Mouse (Mus musculus): ENCODE results near the gene Kcnma1.

The Kcnma1 gene

GRCm38 (mm10) chr14:23533346-23533745 is 480.9 kb downstream of the Kcnma1 start:
- no peak for DNase-seq (ENCODE audit: extremely low spot score, low spot score)

- no peak for DNase-seq (ENCODE audit: extremely low spot score, low spot score)
These were observed 482.4 kb downstream of the Kcnma1 start for GRCm38 (mm10) chr14:23531735-23532525.

GRCm38 (mm10) chr14:23529720-23530119 is 484.6 kb downstream of the Kcnma1 start:
- peak; percentile 52 for DNase-seq (ENCODE audit: extremely low spot score, low spot score)

- DNase-seq (ENCODE audit: extremely low spot score, low spot score) = no peak
These were observed 485.1 kb downstream of the Kcnma1 start for GRCm38 (mm10) chr14:23529229-23529628.

GRCm38 (mm10) chr14:23525910-23526309 is 488.4 kb downstream of the Kcnma1 start:
- DNase-seq (ENCODE audit: extremely low spot score, low spot score) = no peak

GRCm38 (mm10) chr14:23523825-23524491 is 490.3 kb downstream of the Kcnma1 start:
- DNase-seq (ENCODE audit: extremely low spot score, low spot score) = no peak

- DNase-seq (ENCODE audit: extremely low spot score, low spot score) = no peak
These were observed 491.6 kb downstream of the Kcnma1 start for GRCm38 (mm10) chr14:23522606-23523159.

- DNase-seq (ENCODE audit: extremely low spot score, low spot score) = no peak
These were observed 493.1 kb downstream of the Kcnma1 start for GRCm38 (mm10) chr14:23521080-23521684.

GRCm38 (mm10) chr14:23517374-23517773 is 496.9 kb downstream of the Kcnma1 start:
- DNase-seq (ENCODE audit: extremely low spot score, low spot score) = no peak

GRCm38 (mm10) chr14:23509792-23510191 is 504.5 kb downstream of the Kcnma1 start:
- no peak for DNase-seq (ENCODE audit: extremely low spot score, low spot score)

- no peak for DNase-seq (ENCODE audit: extremely low spot score, low spot score)
These were observed 512.0 kb downstream of the Kcnma1 start for GRCm38 (mm10) chr14:23502236-23502790.

- DNase-seq (ENCODE audit: extremely low spot score, low spot score) = no peak
These were observed 517.5 kb downstream of the Kcnma1 start for GRCm38 (mm10) chr14:23496801-23497200.

GRCm38 (mm10) chr14:23496236-23496740 is 518.0 kb downstream of the Kcnma1 start:
- DNase-seq (ENCODE audit: extremely low spot score, low spot score) = no peak

GRCm38 (mm10) chr14:23494496-23494800 is 519.8 kb downstream of the Kcnma1 start:
- no peak for DNase-seq (ENCODE audit: extremely low spot score, low spot score)

- DNase-seq (ENCODE audit: extremely low spot score, low spot score) = no peak
These were observed 520.4 kb downstream of the Kcnma1 start for GRCm38 (mm10) chr14:23493750-23494495.

- DNase-seq (ENCODE audit: extremely low spot score, low spot score) = no peak
These were observed 521.5 kb downstream of the Kcnma1 start for GRCm38 (mm10) chr14:23492581-23493360.

- DNase-seq (ENCODE audit: extremely low spot score, low spot score) = no peak
These were observed 522.9 kb downstream of the Kcnma1 start for GRCm38 (mm10) chr14:23491359-23491758.

GRCm38 (mm10) chr14:23486687-23487086 is 527.6 kb downstream of the Kcnma1 start:
- no peak for DNase-seq (ENCODE audit: extremely low spot score, low spot score)

- DNase-seq (ENCODE audit: extremely low spot score, low spot score) = no peak
These were observed 528.3 kb downstream of the Kcnma1 start for GRCm38 (mm10) chr14:23485802-23486500.

- DNase-seq (ENCODE audit: extremely low spot score, low spot score) = no peak
These were observed 539.2 kb downstream of the Kcnma1 start for GRCm38 (mm10) chr14:23475129-23475528.
